In genomic region chr14:9079014-9079413, GRCm38 (mm10) we compare ENCODE assay signal across 17 mouse cellular contexts.
DNase-seq lines count a peak whose midpoint lies in the region; ATAC-seq and TF ChIP-seq lines count a peak whose summit lies in the region.
"Had no signal": no experiment of that assay in that cellular context is flagged by ENCODE, and none has a peak within 500 bp of the region (broad histone marks: within the 10 kb centered on the region; RNA-seq: fewer than 3 reads in every experiment).

No protein-coding gene starts in this region.

- H3K27ac ChIP-seq in hindbrain, postnatal 0 days: no peak overlapping the region
- H3K27ac ChIP-seq in hindbrain, embryonic 11.5 days (ENCODE audit: low read depth, low read length): no peak overlapping the region
- H3K27ac ChIP-seq: embryonic facial prominence, embryonic 12.5 days; forebrain, embryonic 15.5 days; heart, embryonic 13.5 days; hindbrain, embryonic 13.5 days had no signal

- H3K9ac ChIP-seq in hindbrain, postnatal 0 days (replicated peaks; ENCODE audit: low read length): no peak overlapping the region
- no peak overlapping the region for H3K9ac ChIP-seq in hindbrain, embryonic 11.5 days (ENCODE audit: low read depth, low read length)
- H3K9ac ChIP-seq: embryonic facial prominence, embryonic 12.5 days; forebrain, embryonic 15.5 days; heart, embryonic 13.5 days; hindbrain, embryonic 13.5 days had no signal

- H3K27me3 ChIP-seq in hindbrain, postnatal 0 days (ENCODE audit: insufficient read depth, low read length): no peaks in the 10 kb centered on the region
- H3K27me3 ChIP-seq in hindbrain, embryonic 11.5 days (ENCODE audit: control insufficient read depth, insufficient read depth, low read length): no peaks in the 10 kb centered on the region
- H3K27me3 ChIP-seq: embryonic facial prominence, embryonic 12.5 days; forebrain, embryonic 15.5 days; heart, embryonic 13.5 days; hindbrain, embryonic 13.5 days had no signal

- no peaks in the 10 kb centered on the region for H3K36me3 ChIP-seq in hindbrain, postnatal 0 days (ENCODE audit: insufficient read depth, low read length)
- H3K36me3 ChIP-seq in hindbrain, embryonic 11.5 days (ENCODE audit: control insufficient read depth, insufficient read depth, low read length): no peaks in the 10 kb centered on the region
- H3K36me3 ChIP-seq: embryonic facial prominence, embryonic 12.5 days; forebrain, embryonic 15.5 days; heart, embryonic 13.5 days; hindbrain, embryonic 13.5 days had no signal

- no peaks in the 10 kb centered on the region for H3K4me1 ChIP-seq in hindbrain, postnatal 0 days (ENCODE audit: insufficient read depth, low read length)
- H3K4me1 ChIP-seq in hindbrain, embryonic 11.5 days (replicated peaks; ENCODE audit: control insufficient read depth, insufficient read depth, low read length): no peaks in the 10 kb centered on the region
- H3K4me1 ChIP-seq: embryonic facial prominence, embryonic 12.5 days; forebrain, embryonic 15.5 days; heart, embryonic 13.5 days; hindbrain, embryonic 13.5 days had no signal

- DNase-seq in cerebellum, postnatal 14 days: peak; percentile 79
- DNase-seq in cerebellum, adult 11-12 months: no peak
- peak; percentile 49 for DNase-seq in hindbrain, postnatal 0 days (ENCODE audit: low spot score)
- no peak for DNase-seq in hindbrain, embryonic 11.5 days (ENCODE audit: low spot score)
- DNase-seq in brain, adult 2 months (ENCODE audit: low read depth, low spot score): peak; percentile 37
- DNase-seq in brain, embryonic 14.5 days (ENCODE audit: low read depth): peak; percentile 3
- DNase-seq: adrenal gland, adult 8-10 months; adrenal gland, postnatal 36 days; gastrocnemius, postnatal 36 days; heart, adult 11 months; heart, postnatal 36 days; kidney, adult 2 months had no signal

- ATAC-seq in hindbrain, postnatal 0 days: no peak
- no peak for ATAC-seq in hindbrain, embryonic 11.5 days (ENCODE audit: low FRiP score)
- ATAC-seq: forebrain, embryonic 15.5 days; intestine, embryonic 16.5 days had no signal

- WGBS in hindbrain, postnatal 0 days: 49% methylated on average over 1 of the region's 1 CpGs
- WGBS in hindbrain, embryonic 11.5 days: 89% methylated on average over 1 of the region's 1 CpGs

- no peak for TF ChIP-seq POLR2A in brain, embryonic 14.5 days (IDR thresholded peaks at IDR 0.05; ENCODE audit: borderline replicate concordance, extremely low read depth, insufficient read depth, insufficient read length, poor library complexity, severe bottlenecking)

- no peak overlapping the region for H3K4me2 ChIP-seq in hindbrain, postnatal 0 days (ENCODE audit: low read depth, low read length)
- H3K4me2 ChIP-seq in hindbrain, embryonic 11.5 days (replicated peaks; ENCODE audit: low read depth, low read length): no peak overlapping the region
- H3K4me2 ChIP-seq: embryonic facial prominence, embryonic 12.5 days; forebrain, embryonic 15.5 days; heart, embryonic 13.5 days; hindbrain, embryonic 13.5 days had no signal

- H3K4me3 ChIP-seq in hindbrain, postnatal 0 days (ENCODE audit: low read length): no peak overlapping the region
- H3K4me3 ChIP-seq in hindbrain, embryonic 11.5 days (ENCODE audit: low read depth, low read length): no peak overlapping the region
- H3K4me3 ChIP-seq: embryonic facial prominence, embryonic 12.5 days; forebrain, embryonic 15.5 days; heart, embryonic 13.5 days; hindbrain, embryonic 13.5 days had no signal

- TF ChIP-seq CTCF in hindbrain, postnatal 0 days (IDR thresholded peaks at IDR 0.05; ENCODE audit: low read depth): no peak
- TF ChIP-seq CTCF in brain, embryonic 14.5 days (IDR thresholded peaks at IDR 0.05; ENCODE audit: borderline replicate concordance, extremely low read depth, insufficient read depth, insufficient read length): no peak

- no peaks in the 10 kb centered on the region for H3K9me3 ChIP-seq in hindbrain, postnatal 0 days (ENCODE audit: low read length)
- H3K9me3 ChIP-seq in hindbrain, embryonic 11.5 days (ENCODE audit: control insufficient read depth, low read length): no peaks in the 10 kb centered on the region
- H3K9me3 ChIP-seq: embryonic facial prominence, embryonic 12.5 days; forebrain, embryonic 15.5 days; heart, embryonic 13.5 days; hindbrain, embryonic 13.5 days had no signal

Comparison
In these comparisons a context has a peak if more than half of its experiments do, and no peak if none do; other contexts are left out.
1. DNase-seq: peak in cerebellum, postnatal 14 days (2 of 2), hindbrain, postnatal 0 days (single experiment), brain, adult 2 months (single experiment) and brain, embryonic 14.5 days (single experiment); none in cerebellum, adult 11-12 months (single experiment) and hindbrain, embryonic 11.5 days (single experiment).